Mouse (Mus musculus): Measurements from ENCODE around the gene Cdadc1. TPM values are rescaled to one million over a fixed set of nuclear protein-coding genes. Genes with fewer than 3 reads are reported as not detected.

Cdadc1 gene
- total RNA-seq, 2 experiments from 2014 or later, result 28.8 to 30.0 TPM

DNA sequence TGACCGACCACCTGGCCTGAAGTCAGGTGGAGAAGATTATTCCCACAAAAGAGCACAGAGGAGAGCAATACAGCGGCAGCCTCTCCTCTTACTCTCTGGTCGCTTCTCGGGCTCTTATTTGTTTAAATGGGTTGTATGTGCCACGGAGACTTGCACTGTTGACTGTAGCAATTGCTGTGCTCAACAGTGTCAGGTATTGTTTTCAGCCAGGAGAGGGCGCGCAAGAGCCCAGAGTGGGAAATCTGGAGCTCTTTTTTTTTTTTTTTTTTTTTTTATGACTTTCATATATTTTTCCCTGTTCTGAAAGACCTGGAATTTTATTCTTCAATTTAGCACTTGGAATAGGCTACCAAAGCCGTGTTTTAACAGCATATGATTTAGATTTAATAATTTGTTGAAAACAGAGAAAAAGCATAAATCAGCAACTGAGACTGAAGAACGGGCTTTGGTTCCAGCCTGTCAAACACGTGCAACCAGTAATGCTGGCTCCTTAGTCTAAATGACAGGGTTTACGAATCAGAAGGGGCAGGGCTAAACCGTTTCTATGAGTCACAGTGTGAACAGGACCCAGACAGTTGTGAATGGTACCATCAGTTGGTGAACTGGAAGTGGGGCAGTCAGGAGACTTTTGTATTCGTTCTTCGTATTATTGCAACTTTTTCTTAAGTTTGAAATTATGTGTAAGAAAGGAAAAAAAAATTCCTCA lies 15.3 kb upstream of the Cdadc1 start:
- DNase-seq, result peak; percentile 79

DNA sequence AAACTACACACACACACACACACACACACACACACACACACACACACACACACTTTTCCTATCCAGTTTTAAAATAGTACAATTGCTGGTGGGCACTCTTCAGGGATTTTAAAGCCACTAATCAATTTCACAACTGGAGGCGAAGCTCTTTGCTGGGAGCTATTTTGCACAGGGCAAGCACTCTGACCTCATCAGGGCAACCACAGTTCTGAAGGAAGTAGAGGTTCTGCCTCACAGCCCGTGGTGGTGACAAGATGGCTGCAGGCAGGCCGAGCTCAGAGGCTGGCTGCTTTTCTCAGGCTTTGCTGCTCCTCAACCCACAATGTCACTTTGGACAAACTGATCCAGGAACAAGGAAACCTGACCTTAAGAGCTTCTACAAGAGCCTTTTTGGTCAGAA lies 9.3 kb upstream of the Cdadc1 start:
- no peak for DNase-seq

DNA sequence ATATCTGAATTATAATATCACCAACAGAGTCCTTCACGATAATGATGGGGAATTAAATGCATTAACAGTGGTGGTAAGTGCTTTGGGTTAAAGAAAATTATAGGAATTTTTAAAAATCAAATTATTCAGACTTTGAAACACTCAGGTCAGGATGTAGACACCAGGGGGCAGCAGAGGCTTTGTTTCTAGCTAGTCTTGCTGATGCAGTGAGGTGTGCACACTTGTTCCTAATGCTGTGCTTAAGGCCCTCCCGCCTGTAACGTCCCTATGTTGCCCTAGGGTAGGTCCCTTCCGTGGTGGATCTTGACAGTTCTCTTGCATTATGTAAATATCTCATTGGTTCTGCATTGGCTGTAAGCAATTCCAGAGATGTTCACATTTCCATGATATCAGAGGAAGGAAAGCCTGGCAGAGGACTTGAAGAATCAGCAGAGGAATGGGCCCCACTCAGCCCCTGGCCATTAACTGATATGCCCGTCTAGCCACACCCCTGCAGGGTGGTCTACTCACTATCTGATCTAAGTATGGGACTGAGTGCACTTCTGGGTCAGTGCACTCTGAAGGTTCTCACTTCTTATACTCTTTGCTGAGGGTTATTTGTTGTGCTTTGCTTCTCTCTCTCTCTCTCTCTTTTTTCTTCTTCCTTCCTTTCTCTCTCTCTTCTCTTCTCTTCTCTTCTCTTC lies 8.1 kb upstream of the Cdadc1 start:
- peak; percentile 81 for DNase-seq

DNA sequence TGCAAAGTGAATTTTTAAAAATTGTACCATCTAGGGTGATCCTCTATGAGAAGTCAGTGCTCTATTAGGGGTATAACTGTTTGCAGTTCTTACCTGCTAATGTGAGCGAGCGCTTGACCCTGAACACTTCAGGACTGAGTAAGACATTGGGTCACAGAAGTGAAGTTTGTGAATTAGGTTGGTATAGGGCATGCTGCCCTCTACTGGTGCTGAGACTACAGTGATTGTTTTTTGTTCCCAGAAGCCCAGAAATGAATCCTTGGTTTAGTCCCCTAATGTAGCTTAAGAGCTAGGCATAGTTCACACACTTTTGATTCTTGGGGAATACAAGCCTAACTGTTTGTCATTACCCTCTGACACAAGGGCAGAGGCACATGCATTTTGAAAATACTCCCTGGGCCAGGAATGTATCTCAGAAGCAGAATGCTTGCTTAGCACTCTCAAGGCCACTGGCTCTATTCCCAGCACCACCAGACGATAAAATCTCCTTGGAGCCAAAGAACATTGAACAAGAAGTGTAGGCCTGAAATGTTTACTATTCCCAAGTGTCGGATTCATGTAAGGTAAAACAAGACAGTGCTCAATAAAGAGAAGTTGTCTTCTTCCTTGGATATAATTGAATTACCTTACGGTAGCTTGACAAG lies 6.4 kb upstream of the Cdadc1 start:
- peak; percentile 35 for DNase-seq

DNA sequence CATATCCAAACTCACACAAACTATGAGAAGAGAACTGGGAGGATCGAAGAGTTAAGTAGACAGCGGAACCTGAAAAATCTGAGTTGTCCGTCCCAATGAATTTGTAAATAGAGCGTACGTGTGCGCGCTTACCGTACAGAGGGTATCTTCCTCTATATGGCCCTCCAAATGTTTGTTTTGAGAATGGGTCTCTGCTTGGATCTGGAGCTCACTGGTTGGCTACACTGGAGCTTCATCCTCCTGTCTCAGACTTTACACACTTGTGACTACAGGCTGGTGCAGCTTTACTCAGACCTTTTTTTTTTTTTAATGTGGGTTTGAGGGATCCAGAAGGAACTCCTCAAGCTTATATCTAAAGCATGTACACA lies 485 bp upstream of the Cdadc1 start:
- DNase-seq, result no peak

DNA sequence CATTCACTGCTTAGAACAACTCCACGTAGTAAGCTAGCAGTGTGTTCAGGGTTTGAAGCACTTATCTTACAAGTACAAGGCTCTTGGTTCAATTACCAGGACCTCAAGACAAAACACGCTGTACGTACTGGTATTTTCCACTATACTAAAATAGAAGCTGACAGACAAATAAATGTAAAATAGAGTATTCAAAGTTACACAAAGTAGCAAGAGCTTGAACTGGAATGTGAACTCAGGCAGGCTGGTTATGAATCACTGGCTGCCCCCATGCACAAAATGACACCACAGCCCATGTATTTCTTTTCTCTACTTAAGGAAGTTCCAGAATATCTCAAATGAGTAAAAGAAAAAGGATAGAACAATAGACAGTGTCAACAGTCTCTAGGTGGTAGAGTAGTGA lies 2.8 kb downstream of the Cdadc1 start:
- no peak for DNase-seq

DNA sequence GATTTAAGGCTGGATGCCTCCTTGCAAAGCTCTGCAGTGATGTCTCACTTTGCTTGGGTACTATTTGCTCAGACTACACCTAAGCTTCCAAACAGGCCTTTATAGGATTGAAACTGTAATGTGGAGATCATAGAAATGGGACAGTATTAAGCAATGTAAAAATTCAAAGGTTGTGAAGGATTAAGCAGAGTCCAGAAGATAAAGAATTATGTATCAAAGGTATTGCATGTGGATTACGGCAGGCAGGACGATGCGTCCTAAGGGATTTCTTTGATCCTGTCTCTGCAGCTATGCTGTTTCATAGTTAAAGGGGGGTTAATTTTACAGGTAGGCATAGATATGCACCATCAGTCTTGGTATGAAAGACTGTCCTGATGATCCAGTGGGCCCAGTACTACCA lies 5.2 kb downstream of the Cdadc1 start:
- no peak for DNase-seq

DNA sequence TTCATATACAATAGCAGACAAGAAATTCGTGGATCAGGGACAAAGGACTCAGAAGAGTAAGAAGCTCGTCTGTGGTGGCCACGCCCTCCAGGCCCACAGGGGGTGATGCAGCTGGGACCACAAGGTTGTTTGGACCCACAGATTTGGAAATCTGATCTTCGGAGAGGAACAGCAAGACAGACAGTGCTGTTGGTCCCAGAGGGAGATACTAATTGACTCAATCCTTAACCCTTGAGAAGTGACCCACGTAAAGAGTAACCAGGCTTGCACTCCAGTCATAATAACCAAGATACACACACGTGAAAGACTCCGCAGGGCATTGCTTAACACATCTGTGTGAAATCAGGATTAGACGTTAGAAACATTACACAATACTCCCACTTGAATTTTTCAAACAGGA lies 5.9 kb downstream of the Cdadc1 start:
- DNase-seq, result no peak

DNA sequence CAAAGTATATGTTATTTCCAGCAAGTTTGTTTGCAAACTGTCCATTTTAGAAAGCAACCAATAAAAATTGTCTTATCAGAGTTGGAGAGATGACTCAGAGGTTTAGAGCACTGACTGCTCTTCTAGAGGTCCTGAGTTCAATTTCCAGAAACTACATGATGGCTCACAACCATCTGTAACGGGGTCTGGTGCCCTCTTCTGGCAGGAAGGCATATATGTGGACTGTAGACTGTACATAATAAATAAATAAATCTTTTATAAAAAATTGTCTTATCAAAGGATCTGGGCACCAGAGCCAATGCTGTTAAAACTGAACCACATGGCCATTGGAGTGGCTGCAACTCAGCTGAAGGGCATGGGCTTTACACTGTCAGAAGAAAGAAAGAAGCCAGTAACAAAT lies 7.1 kb downstream of the Cdadc1 start:
- DNase-seq, result peak; percentile 27

DNA sequence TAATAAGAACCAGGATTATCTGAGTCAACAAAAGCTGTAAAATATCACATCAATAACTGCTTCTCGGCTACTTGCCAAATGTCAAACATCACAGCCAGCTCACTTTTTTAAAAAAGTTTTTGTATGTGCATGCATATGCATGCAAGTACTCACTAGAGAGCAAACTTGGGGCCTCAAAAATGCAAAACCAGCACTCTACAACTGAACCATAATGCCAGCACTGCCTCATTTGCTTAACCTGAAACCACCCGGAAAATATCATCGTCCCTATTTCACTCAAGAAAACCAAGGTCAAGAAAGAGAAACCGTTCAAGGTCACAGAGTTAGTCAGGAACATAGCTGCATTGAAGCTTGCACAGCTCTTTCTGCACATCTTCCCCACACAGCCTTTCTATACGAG lies 21.4 kb downstream of the Cdadc1 start:
- no peak for DNase-seq

DNA sequence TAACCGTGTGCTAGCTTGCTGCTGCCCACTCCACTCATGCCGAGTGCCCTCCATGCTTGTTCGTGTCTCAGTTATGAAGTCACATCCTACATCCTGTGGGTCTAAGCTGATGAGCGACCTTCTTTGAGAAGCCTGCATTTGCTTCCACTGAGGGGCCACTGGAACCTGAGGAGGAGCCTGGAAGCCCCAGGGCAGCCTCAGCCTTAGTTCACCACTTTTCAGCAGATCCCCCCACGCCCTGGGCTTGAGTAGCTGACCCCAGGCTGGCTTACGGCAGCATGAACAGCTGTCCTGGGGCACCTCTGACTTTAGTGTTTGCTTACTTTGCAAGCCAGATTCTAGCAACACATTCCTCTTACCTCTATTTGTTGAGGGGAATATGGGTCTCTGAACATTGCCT lies 31.0 kb downstream of the Cdadc1 start:
- DNase-seq, result no peak

DNA sequence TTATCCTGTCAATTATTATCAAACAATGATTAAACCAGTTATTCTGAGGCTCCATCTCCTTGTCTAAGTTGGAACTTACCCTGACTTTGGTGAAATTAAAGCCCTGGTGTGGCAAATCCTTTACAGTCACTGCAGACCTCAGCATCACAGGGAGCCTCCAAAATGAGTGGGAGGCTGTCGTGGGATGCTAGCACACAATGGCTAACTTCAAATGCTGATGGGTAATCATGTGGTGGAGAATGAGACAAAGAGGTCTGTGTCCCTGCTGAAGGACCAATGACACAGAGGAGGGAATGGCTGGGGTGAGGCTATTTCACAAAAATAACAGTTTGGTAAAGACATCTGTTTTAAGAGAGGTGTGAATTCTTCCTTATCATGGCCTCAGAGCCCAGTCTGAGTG lies 39.9 kb downstream of the Cdadc1 start:
- DNase-seq, result no peak

DNA sequence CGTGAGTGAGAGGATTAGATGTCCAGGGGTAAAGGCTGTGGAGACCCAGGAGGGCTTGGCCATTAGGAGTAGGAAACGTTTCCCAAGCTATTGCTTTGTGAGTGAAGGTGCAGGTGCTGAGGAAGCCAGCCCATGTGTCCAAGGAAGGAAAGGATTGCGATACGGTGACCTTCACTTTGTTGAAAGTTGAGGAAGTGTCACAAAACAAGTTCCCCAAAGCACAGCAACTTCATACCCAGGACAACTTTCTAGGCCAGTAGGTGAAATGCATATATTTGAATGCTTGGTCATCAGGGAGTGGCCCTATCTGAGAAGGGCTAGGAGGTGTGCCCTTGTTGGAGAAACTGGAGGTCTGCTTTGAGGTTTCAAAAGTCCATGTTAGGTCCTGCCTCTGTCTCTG lies 40.7 kb downstream of the Cdadc1 start:
- DNase-seq, result no peak

DNA sequence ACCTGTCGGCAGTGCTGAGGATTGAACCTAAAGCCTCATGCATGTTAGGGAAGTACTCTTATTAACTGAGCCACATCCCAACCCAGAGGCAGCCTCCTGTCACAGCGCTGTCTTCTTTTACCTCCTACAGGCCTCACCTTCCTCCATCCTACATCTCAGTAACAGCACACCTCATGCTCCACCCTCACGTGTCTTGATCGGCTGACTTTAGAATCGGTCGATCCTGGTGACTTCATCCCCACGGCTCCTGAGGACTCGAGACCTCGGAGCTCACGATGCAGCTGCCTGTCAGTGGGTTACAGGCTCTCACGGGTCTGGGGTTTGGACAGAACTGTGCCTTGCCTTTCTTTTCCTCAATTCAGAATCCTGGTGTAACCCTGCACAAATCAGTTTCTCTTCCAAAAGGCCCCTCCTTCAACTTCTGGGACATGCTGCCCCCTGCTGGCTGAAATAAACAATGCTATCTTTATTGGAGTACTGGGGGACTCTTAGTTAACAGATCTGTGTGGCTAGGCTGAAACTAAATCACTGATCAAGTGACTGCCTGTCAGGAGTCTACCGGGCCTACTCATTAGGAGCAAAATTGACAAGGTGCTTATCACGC lies 41.7 kb downstream of the Cdadc1 start:
- DNase-seq, result peak; percentile 86

DNA sequence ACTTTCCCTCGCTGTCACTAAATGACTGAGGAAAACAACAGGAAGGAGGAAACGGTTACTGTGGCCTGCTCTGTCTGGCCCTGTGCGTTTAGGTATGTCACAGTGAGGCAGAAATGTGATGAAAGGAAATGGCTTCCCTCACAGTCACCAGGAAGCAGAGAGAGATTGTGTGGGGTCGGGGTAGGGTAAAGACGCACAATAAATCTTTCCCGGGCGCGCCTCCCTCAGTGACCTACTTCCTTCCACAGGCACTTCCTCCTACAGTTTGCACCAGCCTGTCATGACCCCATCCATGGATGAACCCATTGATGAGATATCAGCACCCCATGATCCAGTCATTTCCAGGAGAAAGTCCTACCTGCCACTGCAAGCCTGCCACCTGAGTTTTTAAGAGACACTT lies 42.7 kb downstream of the Cdadc1 start:
- DNase-seq, result no peak

DNA sequence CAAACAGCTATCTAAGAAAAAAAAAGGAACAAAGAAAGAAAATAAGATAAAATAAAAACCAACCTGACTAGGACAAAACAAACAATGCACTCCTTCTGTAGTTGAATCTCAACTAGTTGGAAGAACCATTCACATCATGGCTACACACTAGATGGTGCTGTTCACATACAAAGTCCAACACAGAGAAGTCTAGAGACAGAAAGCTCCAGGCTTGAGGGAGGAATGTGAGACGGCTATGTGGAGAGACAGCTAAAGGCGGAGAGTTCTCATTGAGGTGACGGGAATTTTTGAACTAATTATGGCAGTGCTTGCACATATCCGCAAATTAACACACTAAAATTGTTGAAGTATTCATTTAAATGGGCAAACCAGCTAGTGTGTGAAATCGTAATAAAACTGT lies 43.7 kb downstream of the Cdadc1 start:
- no peak for DNase-seq

DNA sequence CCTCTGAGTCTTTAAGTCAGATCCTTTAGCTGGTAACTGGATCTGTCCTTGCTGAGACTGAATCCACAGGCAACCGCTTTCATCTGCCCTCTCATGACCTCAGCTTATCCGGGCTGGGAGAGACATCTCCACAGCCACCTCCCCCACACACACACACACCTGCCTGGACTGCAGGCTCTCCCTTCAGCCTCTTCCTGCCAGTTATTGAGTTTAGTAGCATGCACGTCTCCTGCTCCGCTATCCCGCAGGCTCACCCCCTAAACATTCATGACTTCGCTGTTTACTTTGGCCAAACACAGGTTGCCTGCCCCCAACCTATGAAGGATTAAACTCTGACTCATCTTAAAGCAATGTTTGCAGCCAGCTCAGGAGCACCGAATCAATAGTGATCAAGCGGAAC lies 45.8 kb downstream of the Cdadc1 start:
- DNase-seq, result no peak

DNA sequence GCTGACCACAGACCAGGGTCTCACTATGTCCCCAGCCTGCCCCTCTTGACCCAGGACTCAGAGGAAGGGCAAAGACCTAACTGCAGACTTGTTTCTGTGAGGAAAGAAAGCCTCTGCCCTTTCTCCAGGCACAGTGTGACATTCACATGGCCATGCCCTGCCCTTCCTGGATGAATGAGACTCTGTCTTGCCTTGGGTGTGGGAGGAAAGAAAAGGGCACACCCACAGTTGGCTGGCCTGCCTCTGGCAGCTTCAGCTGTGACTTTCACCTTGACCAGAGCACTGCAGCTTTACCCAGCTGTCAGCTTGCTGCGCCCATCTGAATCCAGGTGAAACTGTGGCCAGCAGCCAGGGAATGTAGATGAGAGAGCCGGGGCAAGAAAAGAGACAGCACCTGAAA lies 46.9 kb downstream of the Cdadc1 start:
- no peak for DNase-seq

DNA sequence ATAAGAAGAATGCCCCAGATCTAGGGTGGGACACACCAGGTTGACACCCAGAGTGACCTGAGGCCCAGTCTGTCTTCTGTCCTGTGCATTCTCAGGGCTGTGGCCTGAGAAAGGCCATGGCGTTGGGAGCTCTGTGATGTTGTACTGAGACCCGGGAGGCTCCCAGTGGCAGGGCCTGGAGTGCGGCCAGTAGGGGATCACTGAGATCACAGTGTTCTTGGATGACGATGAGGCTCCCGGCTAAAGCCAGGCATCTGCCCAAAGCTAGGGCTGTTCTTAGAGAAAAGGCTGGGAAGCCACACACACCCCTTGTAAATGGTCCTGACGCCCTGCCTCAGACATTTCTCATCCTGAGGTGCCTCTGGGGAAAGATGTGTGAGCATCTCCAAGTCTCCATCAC lies 48.7 kb downstream of the Cdadc1 start:
- DNase-seq, result peak; percentile 38

DNA sequence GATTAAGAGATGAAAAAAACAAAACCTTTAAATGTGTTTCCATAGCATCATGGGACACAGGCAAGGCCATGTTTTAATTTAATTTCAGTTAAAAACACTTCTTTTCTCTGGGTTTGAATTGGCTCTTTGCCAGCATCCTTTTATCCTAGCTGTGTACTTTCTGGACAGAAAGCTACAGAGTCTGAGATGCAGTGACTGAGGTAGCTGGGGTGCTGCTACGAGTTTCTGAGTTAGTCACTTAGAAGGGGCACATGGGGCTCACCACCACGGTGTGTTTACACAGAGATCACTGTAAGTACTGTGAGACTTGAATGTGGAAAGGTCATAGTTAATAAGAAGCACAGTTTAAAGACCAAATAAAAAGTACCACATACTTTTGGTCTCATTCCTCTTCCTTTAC lies 49.2 kb downstream of the Cdadc1 start:
- DNase-seq, result no peak

DNA sequence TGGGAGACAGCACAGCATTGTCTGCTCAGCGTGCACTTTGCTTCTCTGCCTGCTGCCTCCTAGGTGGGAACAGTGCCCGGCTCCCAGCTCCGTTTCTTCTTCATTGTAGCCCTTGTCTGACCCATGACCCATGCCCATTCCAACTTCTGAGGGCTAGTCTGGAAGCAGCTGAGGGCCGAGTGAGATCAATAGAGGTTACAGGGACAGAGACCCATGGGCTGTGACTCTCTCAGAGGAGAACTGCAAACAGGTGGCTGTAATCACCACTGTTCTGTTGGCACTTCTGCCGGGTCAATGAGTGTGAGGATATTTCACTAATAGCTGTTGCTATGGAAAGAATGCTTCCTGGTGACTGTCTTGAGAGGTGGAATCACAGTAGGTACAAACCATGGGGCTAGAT lies 50.2 kb downstream of the Cdadc1 start:
- DNase-seq, result no peak

DNA sequence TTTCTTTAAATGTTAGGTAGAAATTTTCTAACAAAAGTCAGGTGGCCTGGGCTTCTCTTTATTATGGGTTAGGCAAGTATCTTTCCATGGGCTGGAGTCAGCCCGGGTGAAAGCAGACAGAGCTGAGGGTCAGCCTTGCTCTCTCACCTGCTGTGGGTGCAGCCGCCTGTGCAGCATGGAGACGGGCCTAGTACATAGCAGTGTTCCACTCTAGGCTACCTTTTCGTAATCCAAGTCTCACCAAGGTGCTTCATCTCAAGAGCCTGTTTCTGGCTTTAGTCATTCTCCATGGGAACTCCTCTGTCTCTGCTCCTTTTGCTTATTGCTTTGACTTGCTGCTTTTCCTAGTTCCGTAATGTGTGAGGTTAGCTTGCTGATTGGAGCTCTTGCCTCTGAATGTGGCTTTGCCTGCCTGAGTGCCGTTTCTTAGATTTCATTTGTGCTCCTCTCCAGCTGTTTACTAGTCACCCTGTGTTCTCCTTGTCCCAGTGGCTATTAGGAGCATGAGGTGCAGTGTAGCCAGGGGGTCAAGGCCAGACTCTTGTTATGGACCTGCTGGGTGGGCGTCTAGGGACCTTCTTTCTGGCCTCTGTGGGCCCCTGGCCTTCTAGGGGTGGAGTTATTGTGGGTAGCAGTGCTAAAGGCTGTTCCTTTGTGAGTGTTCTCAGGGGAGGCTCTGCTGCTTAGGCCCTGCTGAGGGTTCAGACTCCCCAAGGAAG lies 51.4 kb downstream of the Cdadc1 start:
- DNase-seq, result no peak

DNA sequence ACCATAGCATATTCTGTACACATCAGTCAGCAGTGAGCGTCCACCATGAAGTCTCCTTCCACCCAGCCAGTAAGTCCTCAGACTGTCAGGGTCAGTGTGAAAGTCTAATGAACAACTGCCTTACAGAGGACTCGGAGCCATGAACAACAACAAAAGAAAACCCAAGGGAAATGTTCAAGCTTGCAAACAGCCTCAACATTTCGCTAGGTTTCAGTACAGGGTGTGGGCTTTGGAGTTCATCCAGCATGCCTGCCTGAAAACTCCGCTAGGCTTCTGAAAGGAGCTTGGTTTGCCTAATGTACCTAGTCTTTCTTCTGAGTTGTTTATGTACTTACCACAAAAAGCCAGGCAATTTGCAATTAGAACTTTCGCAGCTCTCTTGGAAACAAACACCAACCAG lies 53.8 kb downstream of the Cdadc1 start:
- DNase-seq, result no peak
